Mouse (Mus musculus): ENCODE results near the gene Nsg1. TPM values are rescaled to one million over a fixed set of nuclear protein-coding genes. Genes with fewer than 3 reads are reported as not detected.

Gene Nsg1
- polyA plus RNA-seq, 1 experiment from 2014 or later: 33.6 TPM

- Histone ChIP-seq H3K27me3 (ENCODE audit: control insufficient read depth, insufficient read depth, low read length) (no peaks in the 10 kb centered on the region), H3K27ac (replicated peaks; ENCODE audit: low read depth, low read length) (no peak overlapping the region), H3K4me2 (ENCODE audit: low read depth, severe bottlenecking) (no peak overlapping the region), H3K4me3 (ENCODE audit: low read depth, low read length) (no peak overlapping the region), H3K9ac (ENCODE audit: low read length) (no peak overlapping the region), H3K9me3 (ENCODE audit: control insufficient read depth, low read length) (no peaks in the 10 kb centered on the region), H3K4me1 (ENCODE audit: control insufficient read depth, insufficient read depth, low read length) (peaks cover 17% of the 10 kb centered on the region), H3K36me3 (ENCODE audit: control insufficient read depth, insufficient read depth, low read length) (no peaks in the 10 kb centered on the region)
- no peak for DNase-seq (ENCODE audit: low spot score)
- 90% methylated on average over 2 of the region's 2 CpGs for WGBS
- ATAC-seq (ENCODE audit: insufficient number of reproducible peaks, low FRiP score, low TSS enrichment, low read depth): no peak
Measured at GRCm38 (mm10) chr5:38102945-38103344, 56.8 kb downstream of the Nsg1 start.

- H3K4me2 ChIP-seq (ENCODE audit: low read depth, severe bottlenecking): no peak overlapping the region
- no peaks in the 10 kb centered on the region for H3K9me3 ChIP-seq (ENCODE audit: control insufficient read depth, low read length)
- H3K9ac ChIP-seq (ENCODE audit: low read length): no peak overlapping the region
- ATAC-seq (ENCODE audit: insufficient number of reproducible peaks, low FRiP score, low TSS enrichment, low read depth): peak; percentile 44; the same call in 1 of the 2 replicates
- no peaks in the 10 kb centered on the region for H3K27me3 ChIP-seq (ENCODE audit: control insufficient read depth, insufficient read depth, low read length)
- 30% methylated on average over 2 of the region's 2 CpGs for WGBS
- no peak overlapping the region; the same call in 1 of the 2 replicates for H3K27ac ChIP-seq (replicated peaks; ENCODE audit: low read depth, low read length)
- DNase-seq (ENCODE audit: low spot score): no peak
- H3K4me1 ChIP-seq (ENCODE audit: control insufficient read depth, insufficient read depth, low read length): peaks cover 5% of the 10 kb centered on the region; the same call in 1 of the 2 replicates
- H3K36me3 ChIP-seq (ENCODE audit: control insufficient read depth, insufficient read depth, low read length): no peaks in the 10 kb centered on the region
- H3K4me3 ChIP-seq (ENCODE audit: low read depth, low read length): no peak overlapping the region
Measured at GRCm38 (mm10) chr5:38099139-38099676, 60.5 kb downstream of the Nsg1 start.

- 71% methylated on average over 4 of the region's 4 CpGs for WGBS
- DNase-seq (ENCODE audit: low spot score): no peak
- no peak for ATAC-seq (ENCODE audit: insufficient number of reproducible peaks, low FRiP score, low TSS enrichment, low read depth)
- no peak overlapping the region for H3K4me2 ChIP-seq (ENCODE audit: low read depth, severe bottlenecking)
- no peak overlapping the region for H3K27ac ChIP-seq (replicated peaks; ENCODE audit: low read depth, low read length)
- H3K36me3 ChIP-seq (ENCODE audit: control insufficient read depth, insufficient read depth, low read length): no peaks in the 10 kb centered on the region
- H3K9ac ChIP-seq (ENCODE audit: low read length): no peak overlapping the region
- peaks cover 5% of the 10 kb centered on the region; the same call in 1 of the 2 replicates for H3K4me1 ChIP-seq (ENCODE audit: control insufficient read depth, insufficient read depth, low read length)
- H3K4me3 ChIP-seq (ENCODE audit: low read depth, low read length): no peak overlapping the region
- H3K9me3 ChIP-seq (ENCODE audit: control insufficient read depth, low read length): no peaks in the 10 kb centered on the region
- H3K27me3 ChIP-seq (ENCODE audit: control insufficient read depth, insufficient read depth, low read length): no peaks in the 10 kb centered on the region
Measured at GRCm38 (mm10) chr5:38097501-38098093, 62.1 kb downstream of the Nsg1 start.

DNA sequence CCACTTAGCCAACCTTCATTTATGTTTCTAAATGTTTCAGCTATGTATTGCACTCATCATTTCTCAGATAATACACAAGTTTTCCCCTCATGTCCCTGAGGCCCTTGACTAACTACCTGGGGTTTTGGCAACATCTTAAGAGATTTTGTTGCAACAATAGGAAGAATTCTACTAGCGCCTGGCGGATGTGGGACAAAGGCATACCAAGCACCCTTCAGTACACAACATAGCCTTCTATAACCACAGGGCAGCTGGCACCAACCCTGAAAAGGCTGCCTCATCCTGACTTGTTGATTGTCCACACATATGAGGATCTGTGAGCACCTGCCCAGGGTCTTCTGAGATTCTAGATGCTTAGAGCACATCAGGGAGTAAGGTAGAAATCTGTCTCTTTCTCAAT lies 65.4 kb downstream of the Nsg1 start:
- no peaks in the 10 kb centered on the region for H3K27me3 ChIP-seq (ENCODE audit: control insufficient read depth, insufficient read depth, low read length)
- no peak overlapping the region for H3K27ac ChIP-seq (replicated peaks; ENCODE audit: low read depth, low read length)
- no peaks in the 10 kb centered on the region for H3K36me3 ChIP-seq (ENCODE audit: control insufficient read depth, insufficient read depth, low read length)
- H3K4me3 ChIP-seq (ENCODE audit: low read depth, low read length): no peak overlapping the region
- no peak overlapping the region for H3K4me2 ChIP-seq (ENCODE audit: low read depth, severe bottlenecking)
- no peak for ATAC-seq (ENCODE audit: insufficient number of reproducible peaks, low FRiP score, low TSS enrichment, low read depth)
- no peaks in the 10 kb centered on the region for H3K9me3 ChIP-seq (ENCODE audit: control insufficient read depth, low read length)
- H3K9ac ChIP-seq (ENCODE audit: low read length): no peak overlapping the region
- H3K4me1 ChIP-seq (ENCODE audit: control insufficient read depth, insufficient read depth, low read length): peaks cover 5% of the 10 kb centered on the region; the same call in 1 of the 2 replicates
- no peak for DNase-seq (ENCODE audit: low spot score)
- WGBS: 89% methylated on average over 2 of the region's 2 CpGs

DNA sequence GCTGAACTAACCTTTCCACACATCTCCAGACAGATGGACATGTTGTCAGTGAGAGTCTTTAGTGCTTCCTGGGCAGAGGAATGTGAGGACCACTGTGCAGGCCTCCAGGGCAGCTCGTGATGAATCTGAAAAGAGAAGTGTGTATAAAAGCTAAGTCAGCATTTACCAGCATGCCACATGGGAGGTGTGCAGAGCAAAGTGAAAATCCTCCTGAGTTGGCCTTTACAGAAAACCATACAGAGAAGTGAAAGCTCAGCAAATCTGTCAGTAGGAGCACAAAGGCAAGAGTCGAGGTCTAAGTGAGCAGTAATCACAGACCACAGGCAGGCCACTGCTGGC lies 67.8 kb downstream of the Nsg1 start:
- no peak overlapping the region for H3K4me3 ChIP-seq (ENCODE audit: low read depth, low read length)
- H3K4me1 ChIP-seq (ENCODE audit: control insufficient read depth, insufficient read depth, low read length): no peaks in the 10 kb centered on the region
- 79% methylated on average over 2 of the region's 2 CpGs for WGBS
- H3K9ac ChIP-seq (ENCODE audit: low read length): no peak overlapping the region
- no peak overlapping the region for H3K4me2 ChIP-seq (ENCODE audit: low read depth, severe bottlenecking)
- no peaks in the 10 kb centered on the region for H3K36me3 ChIP-seq (ENCODE audit: control insufficient read depth, insufficient read depth, low read length)
- no peak for DNase-seq (ENCODE audit: low spot score)
- no peaks in the 10 kb centered on the region for H3K9me3 ChIP-seq (ENCODE audit: control insufficient read depth, low read length)
- no peaks in the 10 kb centered on the region for H3K27me3 ChIP-seq (ENCODE audit: control insufficient read depth, insufficient read depth, low read length)
- no peak for ATAC-seq (ENCODE audit: insufficient number of reproducible peaks, low FRiP score, low TSS enrichment, low read depth)
- no peak overlapping the region for H3K27ac ChIP-seq (replicated peaks; ENCODE audit: low read depth, low read length)

GRCm38 (mm10) chr5:38091046-38091965 lies 68.4 kb downstream of the Nsg1 start:
- DNase-seq (ENCODE audit: low spot score) (peak; percentile 38), ATAC-seq (ENCODE audit: insufficient number of reproducible peaks, low FRiP score, low TSS enrichment, low read depth) (no peak)
- WGBS: 72% methylated on average over 8 of the region's 8 CpGs
- Histone ChIP-seq H3K36me3 (ENCODE audit: control insufficient read depth, insufficient read depth, low read length) (no peaks in the 10 kb centered on the region), H3K9ac (ENCODE audit: low read length) (no peak overlapping the region), H3K27me3 (ENCODE audit: control insufficient read depth, insufficient read depth, low read length) (no peaks in the 10 kb centered on the region), H3K27ac (replicated peaks; ENCODE audit: low read depth, low read length) (no peak overlapping the region), H3K4me3 (ENCODE audit: low read depth, low read length) (no peak overlapping the region), H3K4me1 (ENCODE audit: control insufficient read depth, insufficient read depth, low read length) (no peaks in the 10 kb centered on the region), H3K9me3 (ENCODE audit: control insufficient read depth, low read length) (no peaks in the 10 kb centered on the region), H3K4me2 (ENCODE audit: low read depth, severe bottlenecking) (no peak overlapping the region)

- H3K36me3 ChIP-seq (ENCODE audit: control insufficient read depth, insufficient read depth, low read length): no peaks in the 10 kb centered on the region
- no peak overlapping the region for H3K27ac ChIP-seq (replicated peaks; ENCODE audit: low read depth, low read length)
- DNase-seq (ENCODE audit: low spot score): no peak
- no peak for ATAC-seq (ENCODE audit: insufficient number of reproducible peaks, low FRiP score, low TSS enrichment, low read depth)
- WGBS: 62% methylated on average over 3 of the region's 3 CpGs
- H3K27me3 ChIP-seq (ENCODE audit: control insufficient read depth, insufficient read depth, low read length): no peaks in the 10 kb centered on the region
- H3K9me3 ChIP-seq (ENCODE audit: control insufficient read depth, low read length): no peaks in the 10 kb centered on the region
- no peak overlapping the region for H3K9ac ChIP-seq (ENCODE audit: low read length)
- H3K4me1 ChIP-seq (ENCODE audit: control insufficient read depth, insufficient read depth, low read length): peaks cover 2% of the 10 kb centered on the region; the same call in 1 of the 2 replicates
- no peak overlapping the region for H3K4me3 ChIP-seq (ENCODE audit: low read depth, low read length)
- no peak overlapping the region for H3K4me2 ChIP-seq (ENCODE audit: low read depth, severe bottlenecking)
Measured at GRCm38 (mm10) chr5:38090581-38090980, 69.1 kb downstream of the Nsg1 start.

GRCm38 (mm10) chr5:38090111-38090510 lies 69.6 kb downstream of the Nsg1 start:
- Histone ChIP-seq H3K4me1 (ENCODE audit: control insufficient read depth, insufficient read depth, low read length) (peaks cover 3% of the 10 kb centered on the region; the same call in 1 of the 2 replicates), H3K27ac (replicated peaks; ENCODE audit: low read depth, low read length) (no peak overlapping the region), H3K4me2 (ENCODE audit: low read depth, severe bottlenecking) (no peak overlapping the region), H3K4me3 (ENCODE audit: low read depth, low read length) (no peak overlapping the region), H3K27me3 (ENCODE audit: control insufficient read depth, insufficient read depth, low read length) (no peaks in the 10 kb centered on the region), H3K9me3 (ENCODE audit: control insufficient read depth, low read length) (no peaks in the 10 kb centered on the region), H3K36me3 (ENCODE audit: control insufficient read depth, insufficient read depth, low read length) (no peaks in the 10 kb centered on the region), H3K9ac (ENCODE audit: low read length) (no peak overlapping the region)
- no peak for ATAC-seq (ENCODE audit: insufficient number of reproducible peaks, low FRiP score, low TSS enrichment, low read depth)
- DNase-seq (ENCODE audit: low spot score): no peak
- 66% methylated on average over 3 of the region's 3 CpGs for WGBS

Data from limb, embryonic 11.5 days (tissue).